Mouse (Mus musculus): ENCODE results near the gene Pigk. TPM values are rescaled to one million over a fixed set of nuclear protein-coding genes. Genes with fewer than 3 reads are reported as not detected.
"Not testable (repeated sequence)": the region's sequence is repeated elsewhere in the genome, so short reads cannot be mapped to it uniquely, and the experiment has no call there.

Gene Pigk
- polyA plus RNA-seq, 1 experiment from 2014 or later: 33.7 TPM

GRCm38 (mm10) chr3:152674663-152675062, 39.2 kb upstream of the Pigk start:
- H3K4me3 ChIP-seq (ENCODE audit: low read depth, low read length): no peak overlapping the region
- no peaks in the 10 kb centered on the region for H3K4me1 ChIP-seq (replicated peaks; ENCODE audit: control insufficient read depth, insufficient read depth, low read length)
- ATAC-seq: no peak
- no peak overlapping the region for H3K9ac ChIP-seq (ENCODE audit: low read depth, low read length)
- H3K27me3 ChIP-seq (replicated peaks; ENCODE audit: control insufficient read depth, insufficient read depth, low read length): no peaks in the 10 kb centered on the region
- TF ChIP-seq CTCF (IDR thresholded peaks at IDR 0.05; ENCODE audit: low read depth): no peak
- no peaks in the 10 kb centered on the region for H3K36me3 ChIP-seq (ENCODE audit: control insufficient read depth, insufficient read depth)
- 58% methylated on average over 6 of the region's 6 CpGs for WGBS
- H3K9me3 ChIP-seq (ENCODE audit: control insufficient read depth): no peaks in the 10 kb centered on the region
- H3K27ac ChIP-seq (ENCODE audit: low read depth, low read length): no peak overlapping the region
- no peak overlapping the region for H3K4me2 ChIP-seq (replicated peaks; ENCODE audit: low read depth)

- Histone ChIP-seq H3K9me3 (ENCODE audit: control insufficient read depth) (no peaks in the 10 kb centered on the region), H3K9ac (ENCODE audit: low read depth, low read length) (no peak overlapping the region), H3K4me1 (replicated peaks; ENCODE audit: control insufficient read depth, insufficient read depth, low read length) (no peaks in the 10 kb centered on the region), H3K4me2 (replicated peaks; ENCODE audit: low read depth) (no peak overlapping the region), H3K27me3 (replicated peaks; ENCODE audit: control insufficient read depth, insufficient read depth, low read length) (no peaks in the 10 kb centered on the region), H3K4me3 (ENCODE audit: low read depth, low read length) (no peak overlapping the region), H3K27ac (ENCODE audit: low read depth, low read length) (no peak overlapping the region), H3K36me3 (ENCODE audit: control insufficient read depth, insufficient read depth) (no peaks in the 10 kb centered on the region)
- ATAC-seq: no peak
- 63% methylated on average over 5 of the region's 5 CpGs for WGBS
- TF ChIP-seq CTCF (IDR thresholded peaks at IDR 0.05; ENCODE audit: low read depth): no peak
These were observed 25.4 kb upstream of the Pigk start for GRCm38 (mm10) chr3:152688532-152688931.

- Histone ChIP-seq H3K36me3 (ENCODE audit: control insufficient read depth, insufficient read depth) (no peaks in the 10 kb centered on the region), H3K9me3 (ENCODE audit: control insufficient read depth) (no peaks in the 10 kb centered on the region), H3K4me1 (replicated peaks; ENCODE audit: control insufficient read depth, insufficient read depth, low read length) (no peaks in the 10 kb centered on the region), H3K4me2 (replicated peaks; ENCODE audit: low read depth) (no peak overlapping the region), H3K27ac (ENCODE audit: low read depth, low read length) (no peak overlapping the region), H3K4me3 (ENCODE audit: low read depth, low read length) (no peak overlapping the region), H3K9ac (ENCODE audit: low read depth, low read length) (no peak overlapping the region), H3K27me3 (replicated peaks; ENCODE audit: control insufficient read depth, insufficient read depth, low read length) (no peaks in the 10 kb centered on the region)
- ATAC-seq: peak; percentile 85
- 48% methylated on average over 9 of the region's 9 CpGs for WGBS
- TF ChIP-seq CTCF (IDR thresholded peaks at IDR 0.05; ENCODE audit: low read depth): no peak
These were observed 24.8 kb upstream of the Pigk start for GRCm38 (mm10) chr3:152689105-152689504.

DNA sequence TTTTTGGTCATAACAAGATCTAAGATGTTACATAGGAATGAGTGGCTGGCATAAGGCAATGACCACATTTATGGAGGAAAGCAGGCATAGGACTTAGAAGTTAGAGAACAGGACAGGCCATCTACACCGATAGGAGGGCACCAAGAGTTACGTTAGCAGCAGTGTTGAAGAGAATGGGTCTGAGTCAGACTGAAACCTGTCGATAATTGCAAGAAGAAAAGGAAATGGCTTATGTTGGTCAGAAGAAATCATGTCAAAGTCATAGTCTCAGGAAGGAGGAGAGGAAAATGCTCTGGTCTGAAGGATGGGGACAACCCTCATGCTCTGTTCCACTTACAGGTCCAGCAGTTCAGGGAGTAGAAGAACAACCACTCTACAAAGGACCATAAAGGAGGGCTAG, 18.9 kb upstream of the Pigk start:
- H3K27ac ChIP-seq (ENCODE audit: low read depth, low read length): no peak overlapping the region

GRCm38 (mm10) chr3:152698017-152698416, 15.9 kb upstream of the Pigk start:
- Histone ChIP-seq H3K36me3 (ENCODE audit: control insufficient read depth, insufficient read depth) (no peaks in the 10 kb centered on the region), H3K4me1 (replicated peaks; ENCODE audit: control insufficient read depth, insufficient read depth, low read length) (no peaks in the 10 kb centered on the region), H3K4me3 (ENCODE audit: low read depth, low read length) (no peak overlapping the region), H3K27me3 (replicated peaks; ENCODE audit: control insufficient read depth, insufficient read depth, low read length) (no peaks in the 10 kb centered on the region), H3K9me3 (ENCODE audit: control insufficient read depth) (no peaks in the 10 kb centered on the region), H3K9ac (ENCODE audit: low read depth, low read length) (no peak overlapping the region), H3K27ac (ENCODE audit: low read depth, low read length) (no peak overlapping the region), H3K4me2 (replicated peaks; ENCODE audit: low read depth) (no peak overlapping the region)
- TF ChIP-seq CTCF (IDR thresholded peaks at IDR 0.05; ENCODE audit: low read depth): no peak
- no peak for ATAC-seq
- WGBS: 68% methylated on average over 5 of the region's 5 CpGs

More for the DNA sequence above, 18.9 kb upstream of the Pigk start:
- H3K36me3 ChIP-seq (ENCODE audit: control insufficient read depth, insufficient read depth): no peaks in the 10 kb centered on the region
- H3K4me2 ChIP-seq (replicated peaks; ENCODE audit: low read depth): no peak overlapping the region
- WGBS: 95% methylated on average over 3 of the region's 3 CpGs
- no peak for TF ChIP-seq CTCF (IDR thresholded peaks at IDR 0.05; ENCODE audit: low read depth)
- no peaks in the 10 kb centered on the region for H3K27me3 ChIP-seq (replicated peaks; ENCODE audit: control insufficient read depth, insufficient read depth, low read length)
- H3K4me1 ChIP-seq (replicated peaks; ENCODE audit: control insufficient read depth, insufficient read depth, low read length): no peaks in the 10 kb centered on the region
- ATAC-seq: no peak
- no peak overlapping the region for H3K9ac ChIP-seq (ENCODE audit: low read depth, low read length)
- H3K9me3 ChIP-seq (ENCODE audit: control insufficient read depth): no peaks in the 10 kb centered on the region
- H3K4me3 ChIP-seq (ENCODE audit: low read depth, low read length): no peak overlapping the region

- WGBS: 70% methylated on average over 8 of the region's 8 CpGs
- H3K27ac ChIP-seq (ENCODE audit: low read depth, low read length): no peak overlapping the region
- no peak for ATAC-seq
These were observed 14.6 kb upstream of the Pigk start for GRCm38 (mm10) chr3:152699261-152699660.

DNA sequence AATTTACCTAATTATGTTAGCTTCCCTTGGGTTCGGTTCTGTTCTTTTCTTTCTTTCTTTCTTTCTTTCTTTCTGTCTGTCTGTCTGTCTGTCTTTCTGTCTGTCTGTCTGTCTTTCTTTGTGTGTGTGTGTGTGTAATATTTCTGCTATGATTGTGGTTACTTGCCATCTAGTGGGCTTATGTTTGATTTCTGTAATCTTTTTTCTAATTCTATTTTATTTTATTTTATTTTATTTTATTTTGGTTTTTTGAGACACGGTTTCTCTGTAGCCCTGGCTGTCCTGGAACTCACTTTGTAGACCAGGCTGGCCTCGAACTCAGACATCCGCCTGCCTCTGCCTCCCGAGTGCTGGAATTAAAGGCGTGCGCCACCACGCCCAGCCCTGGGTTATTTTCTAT, 12.4 kb upstream of the Pigk start:
- H3K4me2 ChIP-seq (replicated peaks; ENCODE audit: low read depth); H3K27ac ChIP-seq (ENCODE audit: low read depth, low read length); H3K4me3 ChIP-seq (ENCODE audit: low read depth, low read length); H3K4me1 ChIP-seq (replicated peaks; ENCODE audit: control insufficient read depth, insufficient read depth, low read length); H3K9ac ChIP-seq (ENCODE audit: low read depth, low read length); H3K27me3 ChIP-seq (replicated peaks; ENCODE audit: control insufficient read depth, insufficient read depth, low read length); H3K9me3 ChIP-seq (ENCODE audit: control insufficient read depth); H3K36me3 ChIP-seq (ENCODE audit: control insufficient read depth, insufficient read depth): not testable (repeated sequence)
- ATAC-seq: peak; percentile 69
- WGBS: 92% methylated on average over 8 of the region's 8 CpGs

More at GRCm38 (mm10) chr3:152699261-152699660, 14.6 kb upstream of the Pigk start:
- Histone ChIP-seq H3K4me1 (replicated peaks; ENCODE audit: control insufficient read depth, insufficient read depth, low read length) (no peaks in the 10 kb centered on the region), H3K4me3 (ENCODE audit: low read depth, low read length) (no peak overlapping the region), H3K36me3 (ENCODE audit: control insufficient read depth, insufficient read depth) (no peaks in the 10 kb centered on the region), H3K27me3 (replicated peaks; ENCODE audit: control insufficient read depth, insufficient read depth, low read length) (no peaks in the 10 kb centered on the region), H3K4me2 (replicated peaks; ENCODE audit: low read depth) (no peak overlapping the region), H3K9me3 (ENCODE audit: control insufficient read depth) (no peaks in the 10 kb centered on the region), H3K9ac (ENCODE audit: low read depth, low read length) (no peak overlapping the region)
- TF ChIP-seq CTCF (IDR thresholded peaks at IDR 0.05; ENCODE audit: low read depth): no peak

Measured in intestine, postnatal 0 days (tissue).